Mouse (Mus musculus): Measurements from ENCODE around the gene Dcaf12. TPM values are rescaled to one million over a fixed set of nuclear protein-coding genes. Genes with fewer than 3 reads are reported as not detected.
A peak's percentile ranks its signal among the peaks of the same experiment; 100 is the strongest.

Dcaf12 gene
- polyA plus RNA-seq, 1 experiment from 2014 or later = 50.8 TPM

DNA sequence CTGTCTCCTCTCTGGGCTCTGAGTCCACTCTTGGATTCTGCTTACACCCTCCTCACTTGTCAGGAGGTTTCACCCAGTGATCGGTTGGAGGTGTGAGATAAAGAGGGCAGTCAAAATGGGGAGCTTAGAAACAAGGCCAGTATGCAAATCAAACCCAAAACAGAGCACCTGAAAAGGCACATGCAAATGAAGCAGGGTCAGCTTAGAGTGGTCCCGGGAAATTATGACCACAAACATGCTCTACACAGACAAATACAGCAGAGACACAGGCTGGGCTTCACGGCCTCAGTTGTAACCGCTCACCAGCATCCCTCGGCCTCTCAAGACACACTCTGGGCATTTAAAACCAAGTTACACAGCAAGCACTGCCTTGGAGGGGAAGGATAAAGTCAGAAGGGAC lies 15.7 kb downstream of the Dcaf12 start:
- 94% methylated on average over 5 of the region's 5 CpGs for WGBS
- H3K27me3 ChIP-seq (replicated peaks; ENCODE audit: control insufficient read depth, insufficient read depth, low read length) = no peaks in the 10 kb centered on the region
- H3K4me3 ChIP-seq (ENCODE audit: low read depth, low read length) = no peak overlapping the region
- DNase-seq (ENCODE audit: low spot score) (no peak), ATAC-seq (ENCODE audit: low read depth) (no peak)
- H3K4me2 ChIP-seq (ENCODE audit: low read depth, low read length) = no peak overlapping the region
- H3K9ac ChIP-seq (ENCODE audit: low read depth, low read length) = no peak overlapping the region
- H3K4me1 ChIP-seq (ENCODE audit: control insufficient read depth, insufficient read depth, low read length) = no peaks in the 10 kb centered on the region
- no peak overlapping the region for H3K27ac ChIP-seq (replicated peaks; ENCODE audit: low read depth, low read length)
- no peaks in the 10 kb centered on the region for H3K9me3 ChIP-seq (ENCODE audit: control insufficient read depth, low read length)
- peaks cover 96% of the 10 kb centered on the region for H3K36me3 ChIP-seq (ENCODE audit: control insufficient read depth, insufficient read depth, low read length)

GRCm38 (mm10) chr4:41295960-41296359 lies 18.7 kb downstream of the Dcaf12 start:
- Histone ChIP-seq H3K27ac (replicated peaks; ENCODE audit: low read depth, low read length) (no peak overlapping the region), H3K4me2 (ENCODE audit: low read depth, low read length) (no peak overlapping the region), H3K4me1 (ENCODE audit: control insufficient read depth, insufficient read depth, low read length) (no peaks in the 10 kb centered on the region), H3K4me3 (ENCODE audit: low read depth, low read length) (no peak overlapping the region), H3K27me3 (replicated peaks; ENCODE audit: control insufficient read depth, insufficient read depth, low read length) (no peaks in the 10 kb centered on the region), H3K9me3 (ENCODE audit: control insufficient read depth, low read length) (no peaks in the 10 kb centered on the region), H3K9ac (ENCODE audit: low read depth, low read length) (no peak overlapping the region), H3K36me3 (ENCODE audit: control insufficient read depth, insufficient read depth, low read length) (peaks cover 98% of the 10 kb centered on the region)
- 92% methylated on average over 7 of the region's 7 CpGs for WGBS
- DNase-seq (ENCODE audit: low spot score) (no peak), ATAC-seq (ENCODE audit: low read depth) (no peak)

- Histone ChIP-seq H3K4me2 (ENCODE audit: low read depth, low read length) (no peak overlapping the region), H3K9me3 (ENCODE audit: control insufficient read depth, low read length) (no peaks in the 10 kb centered on the region), H3K27me3 (replicated peaks; ENCODE audit: control insufficient read depth, insufficient read depth, low read length) (no peaks in the 10 kb centered on the region), H3K4me1 (ENCODE audit: control insufficient read depth, insufficient read depth, low read length) (no peaks in the 10 kb centered on the region), H3K27ac (replicated peaks; ENCODE audit: low read depth, low read length) (no peak overlapping the region), H3K36me3 (ENCODE audit: control insufficient read depth, insufficient read depth, low read length) (peaks cover 98% of the 10 kb centered on the region), H3K9ac (ENCODE audit: low read depth, low read length) (no peak overlapping the region), H3K4me3 (ENCODE audit: low read depth, low read length) (no peak overlapping the region)
- DNase-seq (ENCODE audit: low spot score) = no peak
- 89% methylated on average over 11 of the region's 11 CpGs for WGBS
- ATAC-seq (ENCODE audit: low read depth) = no peak
These were observed 19.2 kb downstream of the Dcaf12 start for GRCm38 (mm10) chr4:41295507-41295906.

- Histone ChIP-seq H3K27ac (replicated peaks; ENCODE audit: low read depth, low read length) (no peak overlapping the region), H3K36me3 (ENCODE audit: control insufficient read depth, insufficient read depth, low read length) (peaks cover 90% of the 10 kb centered on the region), H3K9ac (ENCODE audit: low read depth, low read length) (no peak overlapping the region), H3K4me1 (ENCODE audit: control insufficient read depth, insufficient read depth, low read length) (no peaks in the 10 kb centered on the region), H3K4me3 (ENCODE audit: low read depth, low read length) (no peak overlapping the region), H3K4me2 (ENCODE audit: low read depth, low read length) (no peak overlapping the region), H3K27me3 (replicated peaks; ENCODE audit: control insufficient read depth, insufficient read depth, low read length) (no peaks in the 10 kb centered on the region), H3K9me3 (ENCODE audit: control insufficient read depth, low read length) (no peaks in the 10 kb centered on the region)
- WGBS = 67% methylated on average over 4 of the region's 4 CpGs
- ATAC-seq (ENCODE audit: low read depth) = peak; percentile 58
- DNase-seq (ENCODE audit: low spot score) = peak; percentile 58
These were observed 20.8 kb downstream of the Dcaf12 start for GRCm38 (mm10) chr4:41293907-41294306.

DNA sequence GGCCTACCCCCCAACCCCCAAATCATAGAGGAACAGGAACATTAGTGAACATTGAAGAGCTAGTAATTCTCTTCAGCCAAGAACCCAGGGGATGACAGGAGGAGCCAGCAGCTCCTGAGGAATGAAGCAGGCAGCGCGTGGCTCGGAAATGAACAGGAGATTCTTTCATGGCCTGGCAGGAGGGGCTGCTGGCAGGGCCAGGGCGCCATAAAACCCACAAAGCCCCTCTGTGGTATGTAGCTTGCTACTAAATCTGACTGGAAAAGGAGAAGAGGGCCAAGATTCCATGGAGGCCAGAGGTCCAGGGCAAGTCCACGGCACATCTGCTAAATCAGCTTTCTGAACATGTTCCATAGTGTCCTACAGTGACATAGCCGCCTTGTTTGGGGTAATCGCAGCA lies 24.9 kb downstream of the Dcaf12 start:
- no peaks in the 10 kb centered on the region for H3K9me3 ChIP-seq (ENCODE audit: control insufficient read depth, low read length)
- H3K4me2 ChIP-seq (ENCODE audit: low read depth, low read length) = no peak overlapping the region
- WGBS = 71% methylated on average over 7 of the region's 7 CpGs
- H3K27me3 ChIP-seq (replicated peaks; ENCODE audit: control insufficient read depth, insufficient read depth, low read length) = no peaks in the 10 kb centered on the region
- ATAC-seq (ENCODE audit: low read depth) (0 out of 2 replicates have a peak, but pooled peaks have one; percentile 20), DNase-seq (ENCODE audit: low spot score) (peak; percentile 52)
- no peak overlapping the region for H3K4me3 ChIP-seq (ENCODE audit: low read depth, low read length)
- H3K4me1 ChIP-seq (ENCODE audit: control insufficient read depth, insufficient read depth, low read length) = no peaks in the 10 kb centered on the region
- H3K36me3 ChIP-seq (ENCODE audit: control insufficient read depth, insufficient read depth, low read length) = peaks cover 51% of the 10 kb centered on the region
- no peak overlapping the region for H3K9ac ChIP-seq (ENCODE audit: low read depth, low read length)
- peak overlapping the region; percentile 50; the same call in 1 of the 2 replicates for H3K27ac ChIP-seq (replicated peaks; ENCODE audit: low read depth, low read length)

DNA sequence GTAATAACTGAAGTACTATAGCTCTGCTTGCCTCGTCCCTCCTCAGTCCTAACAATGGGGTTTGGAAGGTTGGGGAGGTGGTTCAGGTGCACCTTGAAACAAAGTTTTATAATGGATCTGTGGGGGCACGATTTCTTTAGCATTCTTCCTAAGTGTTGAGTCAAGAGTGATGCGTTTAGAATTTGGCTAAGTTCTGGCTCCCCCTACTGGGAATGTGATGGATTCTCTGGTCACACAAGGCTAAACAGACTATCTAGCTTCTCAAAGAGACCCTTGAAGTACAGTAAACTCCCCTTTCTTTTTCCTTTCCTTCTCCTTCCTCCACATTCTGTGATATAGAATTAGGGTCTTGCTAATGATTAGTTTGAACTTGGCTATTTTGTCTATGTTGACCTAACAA lies 28.3 kb downstream of the Dcaf12 start:
- Histone ChIP-seq H3K27me3 (replicated peaks; ENCODE audit: control insufficient read depth, insufficient read depth, low read length) (no peaks in the 10 kb centered on the region), H3K27ac (replicated peaks; ENCODE audit: low read depth, low read length) (no peak overlapping the region), H3K9ac (ENCODE audit: low read depth, low read length) (no peak overlapping the region), H3K4me3 (ENCODE audit: low read depth, low read length) (no peak overlapping the region), H3K36me3 (ENCODE audit: control insufficient read depth, insufficient read depth, low read length) (peaks cover 17% of the 10 kb centered on the region), H3K4me2 (ENCODE audit: low read depth, low read length) (no peak overlapping the region), H3K4me1 (ENCODE audit: control insufficient read depth, insufficient read depth, low read length) (no peaks in the 10 kb centered on the region), H3K9me3 (ENCODE audit: control insufficient read depth, low read length) (no peaks in the 10 kb centered on the region)
- WGBS = 17% methylated on average over 3 of the region's 3 CpGs
- DNase-seq (ENCODE audit: low spot score) = peak; percentile 74
- no peak for ATAC-seq (ENCODE audit: low read depth)

- WGBS = 70% methylated on average over 2 of the region's 2 CpGs
- H3K9ac ChIP-seq (ENCODE audit: low read depth, low read length) = no peak overlapping the region
- H3K36me3 ChIP-seq (ENCODE audit: control insufficient read depth, insufficient read depth, low read length) = no peaks in the 10 kb centered on the region
- no peaks in the 10 kb centered on the region for H3K27me3 ChIP-seq (replicated peaks; ENCODE audit: control insufficient read depth, insufficient read depth, low read length)
- 0 out of 2 replicates have a peak overlapping the region, but pooled peaks have one; percentile 3 for H3K27ac ChIP-seq (replicated peaks; ENCODE audit: low read depth, low read length)
- DNase-seq (ENCODE audit: low spot score) = peak; percentile 71
- H3K4me1 ChIP-seq (ENCODE audit: control insufficient read depth, insufficient read depth, low read length) = no peaks in the 10 kb centered on the region
- H3K4me3 ChIP-seq (ENCODE audit: low read depth, low read length) = no peak overlapping the region
- ATAC-seq (ENCODE audit: low read depth) = peak; percentile 73; the same call in 1 of the 2 replicates
- no peak overlapping the region for H3K4me2 ChIP-seq (ENCODE audit: low read depth, low read length)
- H3K9me3 ChIP-seq (ENCODE audit: control insufficient read depth, low read length) = no peaks in the 10 kb centered on the region
These were observed 30.6 kb downstream of the Dcaf12 start for GRCm38 (mm10) chr4:41284087-41284486.

- peak overlapping the region; percentile 90 for H3K4me3 ChIP-seq (ENCODE audit: low read depth, low read length)
- 70% methylated on average over 5 of the region's 5 CpGs for WGBS
- peak overlapping the region; percentile 58 for H3K4me2 ChIP-seq (ENCODE audit: low read depth, low read length)
- peaks cover 19% of the 10 kb centered on the region for H3K4me1 ChIP-seq (ENCODE audit: control insufficient read depth, insufficient read depth, low read length)
- DNase-seq (ENCODE audit: low spot score) (no peak), ATAC-seq (ENCODE audit: low read depth) (no peak)
- 0 out of 2 replicates have a peak, but pooled peaks cover 3% of the 10 kb centered on the region for H3K36me3 ChIP-seq (ENCODE audit: control insufficient read depth, insufficient read depth, low read length)
- H3K27me3 ChIP-seq (replicated peaks; ENCODE audit: control insufficient read depth, insufficient read depth, low read length) = no peaks in the 10 kb centered on the region
- no peaks in the 10 kb centered on the region for H3K9me3 ChIP-seq (ENCODE audit: control insufficient read depth, low read length)
- H3K9ac ChIP-seq (ENCODE audit: low read depth, low read length) = peak overlapping the region; percentile 95
- peak overlapping the region; percentile 94 for H3K27ac ChIP-seq (replicated peaks; ENCODE audit: low read depth, low read length)
These were observed 38.8 kb downstream of the Dcaf12 start for GRCm38 (mm10) chr4:41275927-41276326.
